Mouse (Mus musculus): ENCODE measurements around the gene Fbxl18. TPM values are rescaled to one million over a fixed set of nuclear protein-coding genes. Genes with fewer than 3 reads are reported as not detected.

The Fbxl18 gene
- total and polyA plus RNA-seq, 2 experiments from 2014 or later, result 27.5 to 52.8 TPM

DNA sequence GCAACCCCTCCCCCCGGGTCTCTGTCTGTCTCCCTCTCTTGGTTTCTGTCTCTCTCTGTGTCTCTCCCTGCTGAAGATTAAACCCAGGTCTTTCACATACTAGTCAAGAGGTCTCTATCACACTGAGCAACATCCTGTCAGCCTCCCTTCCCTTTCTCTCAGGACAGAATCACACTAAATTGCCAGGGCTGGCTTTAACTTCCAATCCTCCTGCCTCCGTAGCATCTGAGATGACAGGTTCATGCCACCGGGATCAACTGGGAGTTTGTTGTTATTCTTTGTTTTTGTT lies 31.7 kb upstream of the Fbxl18 start:
- ATAC-seq (ENCODE audit: low FRiP score) (no peak), DNase-seq (ENCODE audit: low spot score) (no peak)
- H3K4me2 ChIP-seq (ENCODE audit: low read depth, low read length, poor library complexity, severe bottlenecking), result no peak overlapping the region
- no peak overlapping the region for H3K9ac ChIP-seq (replicated peaks; ENCODE audit: low read length, poor library complexity, severe bottlenecking)
- H3K9me3 ChIP-seq (ENCODE audit: low read length), result no peaks in the 10 kb centered on the region
- no peak for TF ChIP-seq CTCF (IDR thresholded peaks at IDR 0.05)
- no peak overlapping the region for H3K4me3 ChIP-seq (ENCODE audit: low read depth, low read length)
- H3K4me1 ChIP-seq (ENCODE audit: insufficient read depth, low read length), result no peaks in the 10 kb centered on the region
- H3K27ac ChIP-seq (ENCODE audit: low read depth, low read length), result no peak overlapping the region
- H3K27me3 ChIP-seq (ENCODE audit: insufficient read depth, low read length), result 0 out of 2 replicates have a peak, but pooled peaks cover 4% of the 10 kb centered on the region
- no peaks in the 10 kb centered on the region for H3K36me3 ChIP-seq (ENCODE audit: insufficient read depth, low read length)
- WGBS, result 45% methylated on average over 3 of the region's 3 CpGs

DNA sequence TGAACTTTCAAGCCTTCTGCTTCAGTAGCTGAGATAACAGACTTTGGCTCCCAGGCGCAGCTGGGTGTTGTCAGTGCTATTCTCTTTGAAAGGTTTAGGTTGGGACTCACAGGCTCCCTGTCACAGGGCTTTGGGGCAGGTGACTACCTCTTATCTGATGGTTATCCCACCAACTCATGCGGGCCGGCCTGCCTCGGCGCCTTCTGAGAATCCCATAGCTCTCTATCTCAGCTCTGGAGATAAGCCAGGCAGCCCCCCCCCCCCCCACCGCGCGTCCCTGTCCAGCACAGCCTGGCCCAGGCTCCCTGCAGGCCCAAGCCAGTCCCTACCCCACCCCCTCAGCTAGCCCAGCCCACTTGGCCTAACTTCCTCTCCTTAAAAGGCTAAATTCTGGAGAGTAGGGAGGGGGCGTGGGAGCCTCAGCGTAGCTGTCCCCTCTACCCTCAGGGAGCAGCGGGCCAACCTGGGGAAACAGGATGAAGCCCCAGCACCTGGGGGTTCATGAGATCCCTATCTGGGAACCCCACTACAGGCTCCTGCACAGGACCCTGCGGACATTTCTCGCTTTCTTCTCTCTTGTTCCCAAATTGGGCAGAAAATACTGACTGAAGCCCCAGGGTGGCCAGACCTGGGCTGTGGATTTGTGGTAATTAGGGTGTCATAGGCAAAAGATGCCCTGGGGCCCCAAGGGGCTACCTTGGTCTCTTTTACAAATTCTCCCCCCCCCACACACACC lies 31.2 kb upstream of the Fbxl18 start:
- H3K9ac ChIP-seq (replicated peaks; ENCODE audit: low read length, poor library complexity, severe bottlenecking), result no peak overlapping the region
- WGBS, result 23% methylated on average over 10 of the region's 13 CpGs
- 0 out of 2 replicates have a peak, but pooled peaks cover 4% of the 10 kb centered on the region for H3K27me3 ChIP-seq (ENCODE audit: insufficient read depth, low read length)
- TF ChIP-seq CTCF (IDR thresholded peaks at IDR 0.05), result no peak
- DNase-seq (ENCODE audit: low spot score), result no peak
- H3K36me3 ChIP-seq (ENCODE audit: insufficient read depth, low read length), result no peaks in the 10 kb centered on the region
- no peak overlapping the region for H3K4me2 ChIP-seq (ENCODE audit: low read depth, low read length, poor library complexity, severe bottlenecking)
- H3K4me1 ChIP-seq (ENCODE audit: insufficient read depth, low read length), result no peaks in the 10 kb centered on the region
- no peak overlapping the region for H3K4me3 ChIP-seq (ENCODE audit: low read depth, low read length)
- ATAC-seq (ENCODE audit: low FRiP score), result no peak
- no peaks in the 10 kb centered on the region for H3K9me3 ChIP-seq (ENCODE audit: low read length)
- H3K27ac ChIP-seq (ENCODE audit: low read depth, low read length), result no peak overlapping the region

- no peak for ATAC-seq (ENCODE audit: low FRiP score)
- Histone ChIP-seq H3K36me3 (ENCODE audit: insufficient read depth, low read length) (no peaks in the 10 kb centered on the region), H3K4me2 (ENCODE audit: low read depth, low read length, poor library complexity, severe bottlenecking) (no peak overlapping the region), H3K27ac (ENCODE audit: low read depth, low read length) (no peak overlapping the region), H3K27me3 (ENCODE audit: insufficient read depth, low read length) (0 out of 2 replicates have a peak, but pooled peaks cover 4% of the 10 kb centered on the region), H3K9me3 (ENCODE audit: low read length) (no peaks in the 10 kb centered on the region), H3K4me1 (ENCODE audit: insufficient read depth, low read length) (no peaks in the 10 kb centered on the region), H3K4me3 (ENCODE audit: low read depth, low read length) (no peak overlapping the region), H3K9ac (replicated peaks; ENCODE audit: low read length, poor library complexity, severe bottlenecking) (no peak overlapping the region)
- 82% methylated on average over 12 of the region's 12 CpGs for WGBS
- no peak for TF ChIP-seq CTCF (IDR thresholded peaks at IDR 0.05)
- DNase-seq (ENCODE audit: low spot score), result no peak
Observed at GRCm38 (mm10) chr5:142924336-142924959, 29.2 kb upstream of the Fbxl18 start.

- Histone ChIP-seq H3K4me3 (ENCODE audit: low read depth, low read length) (no peak overlapping the region), H3K27me3 (ENCODE audit: insufficient read depth, low read length) (0 out of 2 replicates have a peak, but pooled peaks cover 2% of the 10 kb centered on the region), H3K9ac (replicated peaks; ENCODE audit: low read length, poor library complexity, severe bottlenecking) (no peak overlapping the region), H3K4me1 (ENCODE audit: insufficient read depth, low read length) (no peaks in the 10 kb centered on the region), H3K9me3 (ENCODE audit: low read length) (no peaks in the 10 kb centered on the region), H3K36me3 (ENCODE audit: insufficient read depth, low read length) (no peaks in the 10 kb centered on the region), H3K27ac (ENCODE audit: low read depth, low read length) (no peak overlapping the region), H3K4me2 (ENCODE audit: low read depth, low read length, poor library complexity, severe bottlenecking) (no peak overlapping the region)
- 83% methylated on average over 3 of the region's 3 CpGs for WGBS
- ATAC-seq (ENCODE audit: low FRiP score), result no peak
- DNase-seq (ENCODE audit: low spot score), result no peak
- TF ChIP-seq CTCF (IDR thresholded peaks at IDR 0.05), result no peak
Observed at GRCm38 (mm10) chr5:142923781-142924180, 28.6 kb upstream of the Fbxl18 start.

GRCm38 (mm10) chr5:142922251-142922650 lies 27.0 kb upstream of the Fbxl18 start:
- no peak for ATAC-seq (ENCODE audit: low FRiP score)
- Histone ChIP-seq H3K9ac (replicated peaks; ENCODE audit: low read length, poor library complexity, severe bottlenecking) (no peak overlapping the region), H3K4me2 (ENCODE audit: low read depth, low read length, poor library complexity, severe bottlenecking) (no peak overlapping the region), H3K9me3 (ENCODE audit: low read length) (no peaks in the 10 kb centered on the region), H3K4me3 (ENCODE audit: low read depth, low read length) (no peak overlapping the region), H3K27me3 (ENCODE audit: insufficient read depth, low read length) (no peaks in the 10 kb centered on the region), H3K36me3 (ENCODE audit: insufficient read depth, low read length) (no peaks in the 10 kb centered on the region), H3K27ac (ENCODE audit: low read depth, low read length) (no peak overlapping the region), H3K4me1 (ENCODE audit: insufficient read depth, low read length) (no peaks in the 10 kb centered on the region)
- WGBS, result 87% methylated on average over 5 of the region's 5 CpGs
- no peak for TF ChIP-seq CTCF (IDR thresholded peaks at IDR 0.05)
- DNase-seq (ENCODE audit: low spot score), result no peak

- DNase-seq (ENCODE audit: low spot score) (no peak), ATAC-seq (ENCODE audit: low FRiP score) (no peak)
- Histone ChIP-seq H3K36me3 (ENCODE audit: insufficient read depth, low read length) (no peaks in the 10 kb centered on the region), H3K4me2 (ENCODE audit: low read depth, low read length, poor library complexity, severe bottlenecking) (no peak overlapping the region), H3K4me1 (ENCODE audit: insufficient read depth, low read length) (no peaks in the 10 kb centered on the region), H3K9me3 (ENCODE audit: low read length) (no peaks in the 10 kb centered on the region), H3K4me3 (ENCODE audit: low read depth, low read length) (no peak overlapping the region), H3K9ac (replicated peaks; ENCODE audit: low read length, poor library complexity, severe bottlenecking) (no peak overlapping the region), H3K27me3 (ENCODE audit: insufficient read depth, low read length) (no peaks in the 10 kb centered on the region), H3K27ac (ENCODE audit: low read depth, low read length) (no peak overlapping the region)
- TF ChIP-seq CTCF (IDR thresholded peaks at IDR 0.05), result no peak
- 82% methylated on average over 6 of the region's 6 CpGs for WGBS
Observed at GRCm38 (mm10) chr5:142921074-142921459, 25.8 kb upstream of the Fbxl18 start.
